Mouse (Mus musculus) thymus, adult 2 months (tissue): ENCODE results near the gene Tbkbp1. TPM values are rescaled to one million over a fixed set of nuclear protein-coding genes. Genes with fewer than 3 reads are reported as not detected.
A peak's percentile ranks its signal among the peaks of the same experiment; 100 is the strongest.

Experiments
- DNase-seq: peaks from one replicate; pipeline ENCODE4 v3.0.0; 2021
- H3K27ac ChIP-seq: fragments of 200-500 bp; 2 replicates; pipeline ENCODE4 v1.5.1; 2012; ENCODE audit warnings: low read length, control low read depth; ENCODE audit not compliant: control insufficient read depth, insufficient read depth
- H3K27me3 ChIP-seq: fragments of 200-500 bp; 2 replicates; pipeline ENCODE4 v1.6.1; 2012; ENCODE audit warnings: mild to moderate bottlenecking, low read length, moderate library complexity, mixed read lengths; ENCODE audit not compliant: control insufficient read depth, insufficient read depth
- H3K36me3 ChIP-seq: fragments of 200-500 bp; 2 replicates; pipeline ENCODE4 v1.6.1; 2012; ENCODE audit warnings: mild to moderate bottlenecking, low read length, moderate library complexity; ENCODE audit not compliant: control insufficient read depth, insufficient read depth
- H3K4me1 ChIP-seq: fragments of 200-500 bp; replicated peaks from 2 replicates; pipeline ENCODE4 v1.6.1; 2012; ENCODE audit warnings: low read length; ENCODE audit not compliant: control insufficient read depth, insufficient read depth
- H3K4me3 ChIP-seq: fragments of 200-500 bp; 2 replicates; pipeline ENCODE4 v1.5.1; 2012; ENCODE audit warnings: mild to moderate bottlenecking, low read length, control low read depth, moderate library complexity; ENCODE audit not compliant: control insufficient read depth, insufficient read depth
- CTCF ChIP-seq: fragments of 200-500 bp; IDR thresholded peaks from 2 replicates; pipeline ENCODE4 v1.5.1; 2012; ENCODE audit warnings: mild to moderate bottlenecking, control low read depth, low read length, moderate library complexity, borderline replicate concordance; ENCODE audit not compliant: control insufficient read depth, poor library complexity, insufficient read depth; ENCODE audit errors: extremely low read depth
- POLR2A ChIP-seq: fragments of 200-500 bp; IDR thresholded peaks from 2 replicates; pipeline ENCODE4 v1.6.1; 2012; ENCODE audit warnings: mild to moderate bottlenecking, low read length, control low read depth, moderate library complexity; ENCODE audit not compliant: control insufficient read depth, poor library complexity, insufficient read depth; ENCODE audit errors: extremely low read depth
- WGBS: fragments of 180-500 bp; shearing (Covaris S2); methylation state at CpG from one replicate; pipeline ENCODE4 v1.1.7; 2018; 5-methylcytosine and 5-hydroxymethylcytosine counted together
- polyA plus RNA-seq: library from polyadenylated mRNA; depleted of rRNA; stranded (reverse); fragments of >200 nt; gene quantifications from 2 replicates; pipeline ENCODE4 v1.2.3, GENCODE M21; 2012

The Tbkbp1 gene
- polyA plus RNA-seq, 1 experiment = 7.3 TPM

GRCm38 (mm10) chr11:97115797-97116196 is 35.5 kb downstream of the Tbkbp1 start:
- Histone ChIP-seq H3K36me3 (no peaks in the 10 kb centered on the region), H3K4me3 (peak overlapping the region; percentile 56), H3K4me1 (peaks cover 19% of the 10 kb centered on the region), H3K27me3 (no peaks in the 10 kb centered on the region; the same call in 1 of the 2 replicates), H3K27ac (no peak overlapping the region)
- DNase-seq = peak; percentile 23
- TF ChIP-seq POLR2A = no peak
- 4% methylated on average over 11 of the region's 11 CpGs for WGBS

- TF ChIP-seq POLR2A = no peak
- TF ChIP-seq CTCF = no peak
- peak; percentile 42 for DNase-seq
- Histone ChIP-seq H3K36me3 (no peaks in the 10 kb centered on the region), H3K27ac (no peak within 1 kb of the TSS), H3K4me3 (peak within 1 kb of the TSS; percentile 56), H3K4me1 (peaks cover 19% of the 10 kb centered on the region), H3K27me3 (no peaks in the 10 kb centered on the region; the same call in 1 of the 2 replicates)
- WGBS = 1% methylated on average over 87 of the region's 87 CpGs
Measured at GRCm38 (mm10) chr11:97114671-97115601, 36.4 kb downstream of the Tbkbp1 start, which contains the start of gene Tbx21. TSS of gene Tbx21 (minus strand) at chr11:97115331.

DNA sequence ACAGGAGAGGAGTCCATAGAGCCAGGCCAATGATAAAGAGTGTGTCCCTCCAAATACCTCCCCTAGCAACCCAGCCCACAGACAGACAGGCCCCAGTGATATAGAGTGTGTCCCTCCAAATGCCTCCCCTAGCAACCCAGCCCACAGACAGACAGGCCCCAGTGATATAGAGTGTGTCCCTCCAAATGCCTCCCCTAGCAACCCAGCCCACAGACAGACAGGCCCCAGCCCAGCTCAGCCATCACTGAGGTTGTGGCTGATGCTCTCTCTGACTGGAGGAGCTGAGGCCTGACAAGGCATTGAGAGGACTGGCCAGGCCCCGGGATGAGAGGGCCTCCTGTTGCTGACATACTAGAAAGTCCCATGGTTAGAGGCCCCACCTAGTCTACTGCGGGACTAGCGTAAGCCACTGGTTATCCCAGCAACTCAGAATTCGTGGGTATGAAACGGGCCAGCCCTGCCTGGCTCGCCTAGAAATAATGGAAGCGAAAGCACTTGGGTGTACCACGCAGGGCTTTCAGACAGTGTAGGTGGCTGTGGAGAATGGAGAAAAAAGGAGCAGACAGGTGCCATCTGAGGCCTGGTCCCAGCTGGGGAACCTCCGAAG is 38.7 kb downstream of the Tbkbp1 start:
- TF ChIP-seq CTCF (no peak), POLR2A (no peak)
- WGBS = 96% methylated on average over 9 of the region's 9 CpGs
- DNase-seq = no peak
- Histone ChIP-seq H3K27me3 (no peaks in the 10 kb centered on the region; the same call in 1 of the 2 replicates), H3K36me3 (no peaks in the 10 kb centered on the region), H3K27ac (no peak overlapping the region), H3K4me1 (peaks cover 19% of the 10 kb centered on the region), H3K4me3 (no peak overlapping the region)

- TF ChIP-seq CTCF = no peak
- no peak for TF ChIP-seq POLR2A
- Histone ChIP-seq H3K27ac (no peak overlapping the region), H3K4me3 (no peak overlapping the region), H3K27me3 (no peaks in the 10 kb centered on the region; the same call in 1 of the 2 replicates), H3K36me3 (no peaks in the 10 kb centered on the region), H3K4me1 (peaks cover 5% of the 10 kb centered on the region; the same call in 1 of the 2 replicates)
- DNase-seq = no peak
- WGBS = 95% methylated on average over 16 of the region's 16 CpGs
Measured at GRCm38 (mm10) chr11:97108976-97109375, 42.3 kb downstream of the Tbkbp1 start.

DNA sequence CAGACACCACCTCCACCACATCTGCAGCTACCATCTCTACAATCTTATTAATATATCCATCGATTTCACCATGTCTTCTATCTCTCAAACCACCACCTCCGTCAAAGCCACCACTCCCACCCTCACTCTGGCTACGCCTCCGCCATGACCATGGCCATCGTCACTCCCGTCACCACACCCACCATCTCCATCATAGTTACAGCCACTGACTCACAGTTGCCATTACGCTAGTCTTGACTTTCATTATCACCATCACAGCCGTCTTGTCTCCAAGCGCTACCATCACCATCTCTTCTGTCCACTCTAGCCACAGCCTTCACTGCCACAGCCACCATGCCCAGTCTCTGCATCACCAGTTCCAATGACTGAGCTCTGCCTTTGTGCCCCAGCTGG is 47.2 kb downstream of the Tbkbp1 start:
- H3K27ac ChIP-seq = no peak overlapping the region
- H3K4me3 ChIP-seq = no peak overlapping the region
- peaks cover 4% of the 10 kb centered on the region; the same call in 1 of the 2 replicates for H3K4me1 ChIP-seq
- 96% methylated on average over 9 of the region's 9 CpGs for WGBS
- DNase-seq = no peak
- TF ChIP-seq POLR2A (no peak), CTCF (no peak)
- H3K36me3 ChIP-seq = no peaks in the 10 kb centered on the region
- no peaks in the 10 kb centered on the region for H3K27me3 ChIP-seq

DNA sequence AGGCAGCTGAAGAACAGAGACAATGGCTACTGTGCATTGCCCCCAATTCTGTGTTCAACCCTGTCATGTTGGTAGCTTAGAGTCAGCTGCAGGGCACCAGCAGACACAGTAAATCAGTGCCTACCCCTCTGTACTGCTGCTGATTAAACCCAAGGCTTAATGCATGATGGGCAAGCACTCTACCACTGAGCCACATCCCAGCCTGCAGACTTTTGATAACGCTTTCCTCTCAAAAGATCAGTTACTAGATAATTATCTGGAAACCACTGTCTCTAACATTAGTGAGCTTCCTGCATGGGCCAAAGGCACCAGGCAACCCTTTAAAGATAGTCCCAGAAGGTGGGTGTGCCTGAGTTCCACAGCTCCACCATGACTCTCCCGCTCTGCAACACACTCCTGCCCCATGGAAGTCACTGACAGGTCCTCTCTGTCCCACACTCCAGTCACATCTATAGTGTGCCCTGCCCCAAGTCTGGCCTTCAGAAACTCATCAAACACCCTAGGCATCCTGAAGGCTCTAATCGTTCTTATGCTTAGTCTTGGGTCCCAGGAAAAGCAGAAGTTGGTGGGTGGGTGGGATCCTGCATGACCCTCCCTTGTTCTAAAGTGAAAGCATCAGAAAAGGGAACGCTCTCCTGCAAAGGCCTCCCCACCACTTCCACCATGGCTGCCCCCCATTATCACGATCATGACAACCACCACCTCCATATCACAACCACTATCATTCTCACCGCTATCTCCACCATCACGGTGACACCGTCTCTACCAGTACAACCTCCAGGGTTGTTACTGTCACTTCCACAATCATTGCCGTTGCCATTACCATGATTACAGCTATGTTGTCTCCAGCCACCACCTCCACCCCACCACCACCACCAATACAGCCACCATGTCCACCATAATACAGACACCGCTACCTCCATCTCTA is 47.9 kb downstream of the Tbkbp1 start:
- DNase-seq = no peak
- H3K4me3 ChIP-seq = no peak overlapping the region
- H3K4me1 ChIP-seq = peaks cover 4% of the 10 kb centered on the region; the same call in 1 of the 2 replicates
- TF ChIP-seq CTCF = no peak
- TF ChIP-seq POLR2A = no peak
- WGBS = 21% methylated on average over 10 of the region's 10 CpGs
- H3K36me3 ChIP-seq = no peaks in the 10 kb centered on the region
- no peak overlapping the region for H3K27ac ChIP-seq
- no peaks in the 10 kb centered on the region for H3K27me3 ChIP-seq
